Mouse (Mus musculus): ENCODE measurements around the gene Pde4d.
"Not testable (repeated sequence)": the region's sequence is repeated elsewhere in the genome, so short reads cannot be mapped to it uniquely, and the experiment has no call there.

Pde4d gene

GRCm38 (mm10) chr13:108686262-108686661, 236.5 kb downstream of the Pde4d start:
- in situ Hi-C loops (cut with MboI, MseI), result no loop called here

DNA sequence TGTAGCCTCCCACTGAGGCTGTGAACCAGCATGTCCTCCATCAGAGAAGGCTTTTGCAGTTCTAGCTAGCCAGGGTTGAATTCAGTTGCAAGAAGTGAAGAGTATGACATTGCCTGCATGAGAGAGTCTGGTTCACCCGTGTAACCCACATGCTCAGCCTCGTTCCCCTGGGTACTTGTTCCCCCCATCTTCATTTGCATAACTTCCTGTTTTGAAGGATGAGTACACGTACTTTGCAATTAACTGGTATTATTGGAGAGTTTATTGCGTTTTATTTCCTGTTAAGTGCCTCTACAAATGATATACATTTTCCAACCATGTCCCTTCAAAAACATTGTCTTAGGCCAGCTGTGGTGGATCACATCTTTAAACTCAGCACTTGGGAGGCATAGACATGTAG, 237.1 kb downstream of the Pde4d start:
- in situ Hi-C loops (cut with MboI, MseI), result no loop called here

- in situ Hi-C loops (cut with MboI, MseI), result no loop called here
Measured at GRCm38 (mm10) chr13:108692883-108693550, 243.3 kb downstream of the Pde4d start.

DNA sequence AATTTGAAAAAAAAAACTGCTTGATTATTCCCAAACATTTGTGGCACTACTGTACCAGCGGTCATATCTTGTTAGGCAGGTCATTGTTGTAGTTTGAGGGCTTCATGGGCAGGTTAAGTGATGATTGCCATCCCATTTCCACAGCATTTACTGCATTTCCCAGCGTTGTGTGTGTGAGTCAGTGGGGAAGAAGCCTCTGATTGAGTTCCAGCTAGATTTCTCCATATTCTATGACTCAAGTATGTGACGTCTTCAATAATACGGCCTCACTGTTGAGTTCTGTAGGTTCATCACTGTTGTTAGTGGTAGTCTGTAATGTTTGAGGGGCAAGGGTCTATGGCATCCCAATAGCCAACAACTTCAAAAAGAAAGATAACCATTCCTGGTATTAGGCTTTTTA, 255.7 kb downstream of the Pde4d start:
- in situ Hi-C loops (cut with MboI, MseI), result no loop called here

GRCm38 (mm10) chr13:108714032-108714431, 264.3 kb downstream of the Pde4d start:
- in situ Hi-C loops (cut with MboI, MseI), result no loop called here

DNA sequence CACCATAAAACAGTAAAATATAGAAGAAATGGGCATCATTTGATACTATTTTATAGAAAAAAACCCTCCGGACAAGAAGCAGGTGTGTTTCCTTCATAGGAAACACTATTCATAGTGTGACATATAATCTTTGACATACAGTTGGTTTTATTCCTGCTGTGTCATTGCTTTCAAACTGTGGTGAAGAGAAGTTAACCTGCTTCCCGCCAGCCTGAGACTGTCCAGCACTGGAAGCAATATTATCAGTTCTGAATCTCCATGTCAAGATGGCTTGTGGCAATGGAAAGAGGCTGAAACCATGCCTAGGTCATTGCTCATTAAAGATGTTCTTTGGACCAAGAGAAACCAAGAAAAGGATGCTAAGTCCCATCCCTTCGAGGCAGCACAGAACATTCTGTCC, 265.3 kb downstream of the Pde4d start:
- in situ Hi-C loops (cut with MboI, MseI), result no loop called here

- in situ Hi-C loops (cut with MboI, MseI), result no loop called here
Measured at GRCm38 (mm10) chr13:108722234-108722633, 272.5 kb downstream of the Pde4d start.

- in situ Hi-C loops (cut with MboI, MseI), result not testable (repeated sequence)
Measured at GRCm38 (mm10) chr13:108734356-108734755, 284.6 kb downstream of the Pde4d start.

DNA sequence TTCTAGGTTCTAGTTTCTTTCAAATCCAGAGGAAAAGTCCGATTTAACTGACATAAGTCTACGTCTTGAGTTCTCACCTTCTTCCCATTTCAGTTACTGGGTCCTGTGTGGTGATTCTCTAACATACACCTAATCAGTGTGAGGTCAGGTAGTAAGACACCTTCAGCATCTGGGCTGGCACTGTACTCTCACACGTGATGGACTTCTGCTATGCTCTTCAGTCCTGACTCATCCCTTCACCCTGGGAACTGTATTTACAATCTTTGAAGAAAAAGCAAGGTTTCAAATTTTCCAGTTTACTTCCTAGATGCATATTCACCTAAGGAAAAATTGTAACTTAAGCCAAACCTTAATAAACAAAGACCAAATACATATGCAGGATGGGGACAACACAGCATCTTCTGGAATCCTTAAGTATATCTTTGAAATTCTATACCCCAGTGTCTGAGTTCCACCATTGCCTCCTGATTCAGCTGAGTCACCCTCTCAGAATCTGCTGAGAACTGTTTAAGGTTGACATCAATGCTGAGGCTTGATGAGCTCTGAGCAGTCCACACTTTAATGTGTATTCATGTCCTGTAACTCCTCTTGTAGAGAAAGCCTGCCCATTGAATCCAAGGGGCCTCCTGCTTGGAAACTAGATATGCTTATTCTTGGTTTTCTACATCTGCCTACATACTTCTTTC, 301.6 kb downstream of the Pde4d start:
- in situ Hi-C loops (cut with MboI, MseI), result loop anchor here (25.0 kb wide), 1 partner anchor 1989 kb away; no protein-coding TSS in a partner anchor

DNA sequence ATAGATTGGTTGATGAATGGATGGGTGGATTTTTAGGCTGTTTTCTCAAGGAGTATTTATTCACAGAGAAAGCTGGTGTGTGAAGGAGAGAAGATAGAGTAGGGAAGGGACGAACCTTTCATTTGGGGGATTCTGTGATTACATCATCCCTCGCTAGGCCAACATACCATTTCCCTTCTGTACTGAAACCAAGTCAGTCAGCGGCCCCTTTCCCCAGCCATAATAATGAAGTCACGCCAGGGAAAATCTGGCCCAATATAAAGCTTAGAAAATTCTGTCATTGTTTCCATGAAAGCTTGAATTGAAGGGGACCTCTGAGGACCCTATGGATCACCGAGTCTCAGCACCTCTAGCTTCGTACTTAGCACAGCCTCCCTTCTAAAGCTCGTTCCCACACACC, 307.7 kb downstream of the Pde4d start:
- in situ Hi-C loops (cut with MboI, MseI), result loop anchor here (25.0 kb wide), 1 partner anchor 1995 kb away; no protein-coding TSS in a partner anchor

- in situ Hi-C loops (cut with MboI, MseI), result loop anchor here (25.0 kb wide), 1 partner anchor 1996 kb away; no protein-coding TSS in a partner anchor
Measured at GRCm38 (mm10) chr13:108758331-108758730, 308.6 kb downstream of the Pde4d start.

- in situ Hi-C loops (cut with MboI, MseI), result loop anchor here (25.0 kb wide), 1 partner anchor 1997 kb away; no protein-coding TSS in a partner anchor
Measured at GRCm38 (mm10) chr13:108759140-108759539, 309.4 kb downstream of the Pde4d start.

GRCm38 (mm10) chr13:108763295-108763694, 313.5 kb downstream of the Pde4d start:
- in situ Hi-C loops (cut with MboI, MseI), result loop anchor here (25.0 kb wide), 1 partner anchor 2001 kb away; no protein-coding TSS in a partner anchor

- in situ Hi-C loops (cut with MboI, MseI), result loop anchor here (25.0 kb wide), 1 partner anchor 2004 kb away; no protein-coding TSS in a partner anchor
Measured at GRCm38 (mm10) chr13:108766020-108766727, 316.4 kb downstream of the Pde4d start.

- in situ Hi-C loops (cut with MboI, MseI), result loop anchor here (25.0 kb wide), 1 partner anchor 2007 kb away; no protein-coding TSS in a partner anchor
Measured at GRCm38 (mm10) chr13:108769465-108770056, 319.8 kb downstream of the Pde4d start.

DNA sequence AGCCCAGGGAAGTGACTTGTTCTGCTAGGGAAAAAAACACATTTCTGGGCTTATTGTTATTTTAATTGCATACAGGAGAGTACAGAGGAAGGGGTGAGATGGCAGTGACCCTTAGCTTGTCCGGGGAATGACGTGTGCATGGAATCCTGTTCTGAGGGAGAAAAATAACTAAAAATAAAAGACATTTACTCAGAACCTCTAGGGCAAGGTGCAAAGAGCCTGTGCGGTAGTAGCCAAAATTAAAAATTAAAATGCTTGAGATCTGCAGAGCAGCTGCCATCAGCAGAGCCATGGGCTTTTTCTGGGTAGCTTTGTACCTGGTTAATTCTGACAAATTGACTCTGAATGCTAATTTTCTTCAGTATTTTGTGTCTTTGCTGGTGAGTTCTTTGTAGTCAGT, 322.6 kb downstream of the Pde4d start:
- in situ Hi-C loops (cut with MboI, MseI), result loop anchor here (25.0 kb wide), 1 partner anchor 2010 kb away; no protein-coding TSS in a partner anchor

DNA sequence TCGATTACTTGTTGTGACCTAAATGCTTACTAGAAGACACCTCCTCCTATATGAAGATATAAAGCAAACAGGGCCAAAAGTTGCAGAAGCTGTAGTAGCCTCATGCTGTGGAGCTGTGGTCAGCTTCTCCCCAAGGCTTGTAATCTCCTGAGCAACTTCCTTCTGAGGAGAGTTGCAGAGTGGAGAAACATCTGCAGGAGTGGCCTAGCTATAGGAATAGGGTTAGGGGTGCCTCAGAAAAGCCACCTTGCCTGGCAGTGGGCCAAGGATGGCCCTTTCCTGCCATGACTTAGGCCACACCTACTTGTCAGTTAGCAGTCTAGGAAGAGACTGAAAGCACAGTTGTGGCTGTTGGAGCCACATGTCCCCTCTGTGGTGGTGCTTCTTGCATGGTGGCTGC, 325.2 kb downstream of the Pde4d start:
- in situ Hi-C loops (cut with MboI, MseI), result loop anchor here (25.0 kb wide), 1 partner anchor 2013 kb away; no protein-coding TSS in a partner anchor

GRCm38 (mm10) chr13:108775882-108776281, 326.1 kb downstream of the Pde4d start:
- in situ Hi-C loops (cut with MboI, MseI), result no loop called here

GRCm38 (mm10) chr13:108797620-108798019, 347.9 kb downstream of the Pde4d start:
- in situ Hi-C loops (cut with MboI, MseI), result not testable (repeated sequence)

DNA sequence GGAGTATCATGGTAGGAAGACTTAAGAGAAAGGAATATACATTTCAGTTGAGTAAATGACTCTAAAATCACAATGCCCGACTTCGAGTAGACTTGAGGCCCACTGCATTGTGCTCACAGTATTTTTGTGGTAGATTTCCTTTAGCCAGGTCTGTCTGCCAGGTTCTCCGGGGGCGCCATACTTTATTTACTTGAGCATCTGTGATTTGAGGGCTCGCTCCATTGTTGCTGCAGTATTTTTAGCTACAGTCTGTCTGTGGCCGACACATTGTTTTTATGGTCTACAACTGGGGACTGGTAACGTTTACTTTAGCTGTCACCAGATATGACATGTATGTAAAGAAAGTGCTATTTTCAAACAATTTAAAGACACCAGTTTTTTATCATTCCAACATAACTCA, 359.4 kb downstream of the Pde4d start:
- in situ Hi-C loops (cut with MboI, MseI), result no loop called here

- in situ Hi-C loops (cut with MboI, MseI), result loop anchor here (5.0 kb wide), 1 partner anchor 394 kb away; no protein-coding TSS in a partner anchor
Measured at GRCm38 (mm10) chr13:108812956-108813355, 363.2 kb downstream of the Pde4d start.
